In the genomic region with DNA sequence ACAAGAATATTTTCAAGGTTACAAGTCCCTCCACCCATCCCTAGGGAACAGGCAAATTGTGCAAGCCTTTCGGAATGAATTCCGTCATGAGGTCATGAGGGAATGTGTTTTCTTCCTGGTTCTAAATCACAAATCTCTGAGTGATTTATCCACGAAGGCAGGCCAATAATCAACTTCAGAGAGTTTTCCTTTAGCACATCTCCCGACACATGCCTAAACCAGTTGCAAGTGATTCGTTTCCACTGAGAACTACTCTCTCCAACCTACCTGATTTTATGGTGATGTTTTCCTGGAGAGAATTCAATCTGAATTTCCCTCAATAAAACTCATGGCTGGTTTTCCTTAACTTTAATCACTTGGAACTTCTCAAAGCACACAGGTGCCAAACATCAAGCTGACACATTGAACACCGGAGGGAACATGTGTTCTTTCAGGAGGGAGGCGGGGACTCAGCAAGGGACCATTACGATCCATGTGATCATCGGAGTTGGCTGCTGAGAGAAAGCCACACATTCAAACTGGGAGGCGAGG, we compare ENCODE assay signal across 13 mouse cellular contexts.
DNase-seq lines count a peak whose midpoint lies in the region; ATAC-seq and TF ChIP-seq lines count a peak whose summit lies in the region.
"Had no signal": no experiment of that assay in that cellular context is flagged by ENCODE, and none has a peak within 500 bp of the region (broad histone marks: within the 10 kb centered on the region; RNA-seq: fewer than 3 reads in every experiment).

No protein-coding gene starts in this region.

- no peak for TF ChIP-seq EP300 in stomach, postnatal 0 days (optimal IDR thresholded peaks at IDR 0.05)

- TF ChIP-seq CTCF in midbrain, postnatal 0 days (IDR thresholded peaks at IDR 0.05) = no peak
- TF ChIP-seq CTCF in stomach, postnatal 0 days (IDR thresholded peaks at IDR 0.05; ENCODE audit: low read depth) = no peak

- H3K9me3 ChIP-seq in midbrain, embryonic 11.5 days (ENCODE audit: control insufficient read depth, low read length) = no peaks in the 10 kb centered on the region
- no peaks in the 10 kb centered on the region for H3K9me3 ChIP-seq in midbrain, postnatal 0 days (ENCODE audit: low read length)
- H3K9me3 ChIP-seq in stomach, postnatal 0 days (ENCODE audit: control insufficient read depth, low read length) = no peaks in the 10 kb centered on the region
- H3K9me3 ChIP-seq: G1E had no signal

- H3ac ChIP-seq in myocyte (ENCODE audit: control insufficient read depth, insufficient read length) = no peak overlapping the region

- no peak for ATAC-seq in midbrain, embryonic 11.5 days (ENCODE audit: low FRiP score)
- no peak for ATAC-seq in midbrain, postnatal 0 days (ENCODE audit: low FRiP score)
- ATAC-seq in stomach, postnatal 0 days (ENCODE audit: low FRiP score, low TSS enrichment) = no peak; the same call in 1 of the 2 replicates
- ATAC-seq in erythroid progenitor cell, adult 5-6 weeks (replicated peaks; ENCODE audit: low FRiP score, poor library complexity, severe bottlenecking) = no peak

- DNase-seq in adrenal gland, adult 2 months = peak; percentile 28
- DNase-seq in adrenal gland, adult 18-20 months (ENCODE audit: low spot score in 2 of 2) = no peak
- DNase-seq in midbrain, embryonic 11.5 days (ENCODE audit: low spot score, missing footprints) = peak; percentile 64
- DNase-seq in midbrain, postnatal 0 days (ENCODE audit: low spot score) = no peak
- peak; percentile 24 for DNase-seq in kidney, adult 9 months
- DNase-seq in stomach, postnatal 0 days (ENCODE audit: low spot score) = no peak
- DNase-seq: adrenal gland, adult 8-10 months; cerebellum, postnatal 10 days; liver; retina, postnatal 1 day had no signal

- H3K79me2 ChIP-seq in myocyte (ENCODE audit: control insufficient read depth, insufficient read depth) = no peaks in the 10 kb centered on the region

- no peak for TF ChIP-seq POLR2A in myocyte (IDR thresholded peaks at IDR 0.05; ENCODE audit: insufficient read length, low read depth)

- 88% methylated on average over 10 of the region's 10 CpGs for WGBS in midbrain, embryonic 11.5 days
- 87% methylated on average over 10 of the region's 10 CpGs for WGBS in midbrain, postnatal 0 days
- 53% methylated on average over 10 of the region's 10 CpGs for WGBS in stomach, postnatal 0 days

- no peak overlapping the region for H3K9ac ChIP-seq in midbrain, embryonic 11.5 days (ENCODE audit: low read length)
- H3K9ac ChIP-seq in midbrain, postnatal 0 days (replicated peaks; ENCODE audit: low read length, poor library complexity, severe bottlenecking) = no peak overlapping the region
- H3K9ac ChIP-seq in stomach, postnatal 0 days (ENCODE audit: low read length) = no peak overlapping the region

- no peak overlapping the region for H3K4me2 ChIP-seq in midbrain, embryonic 11.5 days
- no peak overlapping the region for H3K4me2 ChIP-seq in midbrain, postnatal 0 days (ENCODE audit: low read depth, low read length, poor library complexity, severe bottlenecking)
- no peak overlapping the region for H3K4me2 ChIP-seq in myocyte (ENCODE audit: low read depth)
- H3K4me2 ChIP-seq in stomach, postnatal 0 days (replicated peaks; ENCODE audit: low read depth) = no peak overlapping the region

- no peak overlapping the region for H3K27ac ChIP-seq in midbrain, embryonic 11.5 days (ENCODE audit: low read depth, low read length)
- no peak overlapping the region for H3K27ac ChIP-seq in midbrain, postnatal 0 days (ENCODE audit: low read depth, low read length)
- no peak overlapping the region for H3K27ac ChIP-seq in stomach, postnatal 0 days (replicated peaks)

- no peaks in the 10 kb centered on the region for H3K36me3 ChIP-seq in midbrain, embryonic 11.5 days (ENCODE audit: control insufficient read depth, insufficient read depth, low read length)
- no peaks in the 10 kb centered on the region for H3K36me3 ChIP-seq in midbrain, postnatal 0 days (ENCODE audit: insufficient read depth, low read length)
- no peaks in the 10 kb centered on the region for H3K36me3 ChIP-seq in myocyte (ENCODE audit: control insufficient read depth, insufficient read depth)
- no peaks in the 10 kb centered on the region for H3K36me3 ChIP-seq in stomach, postnatal 0 days (ENCODE audit: control insufficient read depth, insufficient read depth, low read length)
- H3K36me3 ChIP-seq: G1E had no signal

- H3K4me1 ChIP-seq in midbrain, embryonic 11.5 days (ENCODE audit: control insufficient read depth, insufficient read depth, low read length) = no peaks in the 10 kb centered on the region
- H3K4me1 ChIP-seq in midbrain, postnatal 0 days (ENCODE audit: insufficient read depth, low read length) = no peaks in the 10 kb centered on the region
- H3K4me1 ChIP-seq in stomach, postnatal 0 days (replicated peaks; ENCODE audit: control insufficient read depth, insufficient read depth) = no peaks in the 10 kb centered on the region

- H3K27me3 ChIP-seq in midbrain, embryonic 11.5 days (ENCODE audit: control insufficient read depth, insufficient read depth, low read length) = no peaks in the 10 kb centered on the region
- H3K27me3 ChIP-seq in midbrain, postnatal 0 days (ENCODE audit: insufficient read depth, low read length) = no peaks in the 10 kb centered on the region
- H3K27me3 ChIP-seq in myocyte (ENCODE audit: control insufficient read depth, insufficient read depth, insufficient read length) = no peaks in the 10 kb centered on the region
- no peaks in the 10 kb centered on the region for H3K27me3 ChIP-seq in stomach, postnatal 0 days (ENCODE audit: control insufficient read depth, insufficient read depth, low read length)

- no peak overlapping the region for H3K4me3 ChIP-seq in midbrain, embryonic 11.5 days (ENCODE audit: low read depth, low read length)
- H3K4me3 ChIP-seq in midbrain, postnatal 0 days (ENCODE audit: low read depth, low read length) = no peak overlapping the region
- H3K4me3 ChIP-seq in myocyte = no peak overlapping the region
- no peak overlapping the region for H3K4me3 ChIP-seq in stomach, postnatal 0 days (ENCODE audit: low read depth, low read length)

TF ChIP-seq in myocyte, 11 proteins besides CTCF, POLR2A, EP300 and RAD21:
- TF ChIP-seq CEBPB (IDR thresholded peaks at IDR 0.05; ENCODE audit: insufficient read depth, poor library complexity, severe bottlenecking) = peak; percentile 78; the same call in 1 of the 2 replicates
- no peak for TF ChIP-seq POLR2AphosphoS2 (IDR thresholded peaks at IDR 0.05; ENCODE audit: insufficient read length, low read depth)

Comparison
In these comparisons a context has a peak if more than half of its experiments do, and no peak if none do; other contexts are left out.
1. DNase-seq: peak in adrenal gland, adult 2 months (single experiment), midbrain, embryonic 11.5 days (single experiment) and kidney, adult 9 months (single experiment); none in adrenal gland, adult 18-20 months (0 of 2), midbrain, postnatal 0 days (single experiment) and stomach, postnatal 0 days (single experiment).